Mouse (Mus musculus) hindbrain, embryonic 16.5 days (tissue): ENCODE data around the gene Cdc42ep5. TPM values are rescaled to one million over a fixed set of nuclear protein-coding genes. Genes with fewer than 3 reads are reported as not detected.

Source experiments
- ATAC-seq: fragments of 200-750 bp; cut with Nextera tagmentation; 2 replicates; pipeline ENCODE4 v1.8.0; 2017; ENCODE audit warnings: moderate TSS enrichment, moderate library complexity
- H3K27ac ChIP-seq: fragments of 300-500 bp; sonication (generic); 2 replicates; pipeline ENCODE4 v1.5.1; 2014; ENCODE audit warnings: low read depth, mild to moderate bottlenecking, control low read depth, low read length, moderate library complexity
- H3K27me3 ChIP-seq: fragments of 300-500 bp; sonication (generic); replicated peaks from 2 replicates; pipeline ENCODE4 v1.6.1; 2014; ENCODE audit warnings: low read length; ENCODE audit not compliant: control insufficient read depth, insufficient read depth
- H3K36me3 ChIP-seq: fragments of 300-500 bp; sonication (generic); 2 replicates; pipeline ENCODE4 v1.6.1; 2014; ENCODE audit warnings: mild to moderate bottlenecking, low read length, moderate library complexity, mixed read lengths; ENCODE audit not compliant: control insufficient read depth, insufficient read depth
- H3K4me1 ChIP-seq: fragments of 300-500 bp; sonication (generic); 2 replicates; pipeline ENCODE4 v1.6.1; 2014; ENCODE audit warnings: low read depth, low read length; ENCODE audit not compliant: control insufficient read depth, insufficient read depth
- H3K4me2 ChIP-seq: fragments of 300-500 bp; sonication (generic); 2 replicates; pipeline ENCODE4 v1.6.1; 2014; ENCODE audit warnings: mild to moderate bottlenecking, low read length, control low read depth, moderate library complexity
- H3K4me3 ChIP-seq: fragments of 300-500 bp; sonication (generic); 2 replicates; pipeline ENCODE4 v1.5.1; 2014; ENCODE audit warnings: mild to moderate bottlenecking, low read length, control low read depth, moderate library complexity
- H3K9ac ChIP-seq: fragments of 300-500 bp; sonication (generic); 2 replicates; pipeline ENCODE4 v1.6.1; 2014; ENCODE audit warnings: low read depth, mild to moderate bottlenecking, control low read depth, low read length, moderate library complexity
- H3K9me3 ChIP-seq: fragments of 300-500 bp; sonication (generic); 2 replicates; pipeline ENCODE4 v1.6.1; 2014; ENCODE audit warnings: mild to moderate bottlenecking, low read length, moderate library complexity; ENCODE audit not compliant: control insufficient read depth
- WGBS: fragments of 180-500 bp; shearing (Covaris S2); extraction: QIAGEN DNeasy Blood & Tissue Kit; methylation state at CpG from one replicate; pipeline ENCODE4 v1.1.7; 2014; 5-methylcytosine and 5-hydroxymethylcytosine counted together
- polyA plus RNA-seq: library from polyadenylated mRNA; unstranded; fragments of >200 nt; fragmentation: Nextera tagmentation; extraction: Ambion mirVana; gene quantifications from 2 replicates; pipeline ENCODE4 v1.2.1, GENCODE M21; 2015

Cdc42ep5 gene
- polyA plus RNA-seq, 1 experiment from 2014 or later, result 9.7 TPM

DNA sequence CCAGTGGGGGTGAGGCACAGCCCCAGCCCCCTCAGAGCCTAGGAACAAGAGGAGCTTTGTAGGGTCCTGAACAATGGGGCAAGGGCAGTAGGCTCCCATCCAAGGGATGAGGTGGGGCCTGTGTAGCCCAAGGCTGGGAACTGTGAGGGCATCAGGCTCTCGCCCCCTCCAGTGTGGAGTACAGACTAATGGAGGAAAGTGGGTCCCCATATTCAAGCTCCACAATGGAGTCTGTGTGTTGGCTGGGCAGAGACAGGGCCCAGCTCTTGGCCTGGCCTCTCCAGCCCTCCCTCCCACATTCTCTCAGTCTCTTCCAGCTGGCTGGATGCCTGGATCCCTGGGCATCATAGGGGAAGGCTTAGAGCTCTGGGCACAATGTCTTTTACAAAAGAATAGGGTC, 40.9 kb downstream of the Cdc42ep5 start:
- peak; percentile 80 for ATAC-seq

DNA sequence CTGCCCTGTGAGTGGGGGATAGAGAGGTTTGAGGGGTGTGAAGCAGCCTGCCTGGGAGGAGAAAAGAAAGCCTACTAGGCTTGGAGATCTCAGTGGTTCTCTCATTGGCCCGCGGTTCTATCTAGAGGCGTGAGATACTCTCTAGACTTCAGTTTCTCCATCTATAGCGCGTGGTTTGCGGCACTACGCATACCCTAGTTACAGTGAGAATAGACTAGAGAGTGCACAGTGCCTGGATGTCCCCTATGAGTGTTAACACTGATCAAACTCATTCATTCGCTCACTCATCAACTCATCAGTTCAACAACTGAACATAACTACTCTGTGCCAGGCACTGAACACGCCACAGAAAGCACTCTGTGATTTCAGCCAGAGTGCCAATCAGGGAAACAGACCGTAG, 41.9 kb downstream of the Cdc42ep5 start:
- Histone ChIP-seq H3K4me1 (peaks cover 27% of the 10 kb centered on the region), H3K36me3 (peaks cover 2% of the 10 kb centered on the region), H3K27me3 (no peaks in the 10 kb centered on the region), H3K27ac (peak overlapping the region; percentile 88), H3K4me3 (no peak overlapping the region), H3K4me2 (peak overlapping the region; percentile 74), H3K9me3 (no peaks in the 10 kb centered on the region), H3K9ac (0 out of 2 replicates have a peak overlapping the region, but pooled peaks have one; percentile 2)
- WGBS, result 68% methylated on average over 10 of the region's 10 CpGs
- ATAC-seq, result no peak

More for the DNA sequence above, 40.9 kb downstream of the Cdc42ep5 start:
- peak overlapping the region; percentile 44 for H3K4me2 ChIP-seq
- no peaks in the 10 kb centered on the region for H3K9me3 ChIP-seq
- peaks cover 6% of the 10 kb centered on the region for H3K36me3 ChIP-seq
- no peaks in the 10 kb centered on the region for H3K27me3 ChIP-seq
- 22% methylated on average over 1 of the region's 1 CpGs for WGBS
- H3K4me1 ChIP-seq, result peaks cover 27% of the 10 kb centered on the region
- H3K27ac ChIP-seq, result peak overlapping the region; percentile 88
- H3K9ac ChIP-seq, result peak overlapping the region; percentile 44
- H3K4me3 ChIP-seq, result peak overlapping the region; percentile 13

DNA sequence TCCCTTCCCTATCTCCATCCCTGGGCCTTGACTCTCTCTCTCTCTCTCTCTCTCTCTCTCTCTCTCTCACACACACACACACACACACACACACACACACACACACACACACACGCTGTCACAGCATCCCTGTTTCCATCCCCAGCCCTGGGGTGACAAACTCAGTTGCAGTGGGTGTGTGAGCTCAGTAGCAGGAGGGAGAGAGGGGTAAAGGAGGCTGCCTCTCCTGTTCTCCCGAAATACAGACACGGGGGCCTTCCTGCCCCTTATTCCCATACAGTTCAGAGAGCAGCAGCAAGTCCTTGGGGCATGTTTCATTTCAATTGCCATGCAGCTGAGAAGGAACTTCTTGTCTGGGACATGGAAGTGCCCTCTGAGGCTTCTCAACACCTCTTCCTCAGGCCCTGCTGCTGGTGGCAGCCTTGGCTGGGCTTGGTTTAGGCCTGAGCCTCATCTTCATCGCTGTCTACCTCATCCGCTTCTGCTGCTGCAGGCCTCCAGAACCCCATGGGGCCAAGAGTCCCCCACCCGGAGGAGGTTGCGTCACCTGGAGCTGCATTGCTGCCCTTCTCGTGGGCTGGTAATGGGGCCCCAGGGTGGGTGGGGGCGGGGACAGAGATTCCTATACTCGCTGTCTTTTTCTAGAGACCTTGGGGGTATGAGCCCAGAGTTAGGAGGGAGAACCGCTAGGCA, 42.4 kb downstream of the Cdc42ep5 start:
- Histone ChIP-seq H3K9ac (peak overlapping the region; percentile 92), H3K27ac (peak overlapping the region; percentile 88), H3K4me1 (peaks cover 27% of the 10 kb centered on the region), H3K27me3 (no peaks in the 10 kb centered on the region), H3K36me3 (no peaks in the 10 kb centered on the region), H3K4me2 (peak overlapping the region; percentile 74), H3K4me3 (peak overlapping the region; percentile 8), H3K9me3 (no peaks in the 10 kb centered on the region)
- ATAC-seq, result no peak
- 23% methylated on average over 11 of the region's 11 CpGs for WGBS

DNA sequence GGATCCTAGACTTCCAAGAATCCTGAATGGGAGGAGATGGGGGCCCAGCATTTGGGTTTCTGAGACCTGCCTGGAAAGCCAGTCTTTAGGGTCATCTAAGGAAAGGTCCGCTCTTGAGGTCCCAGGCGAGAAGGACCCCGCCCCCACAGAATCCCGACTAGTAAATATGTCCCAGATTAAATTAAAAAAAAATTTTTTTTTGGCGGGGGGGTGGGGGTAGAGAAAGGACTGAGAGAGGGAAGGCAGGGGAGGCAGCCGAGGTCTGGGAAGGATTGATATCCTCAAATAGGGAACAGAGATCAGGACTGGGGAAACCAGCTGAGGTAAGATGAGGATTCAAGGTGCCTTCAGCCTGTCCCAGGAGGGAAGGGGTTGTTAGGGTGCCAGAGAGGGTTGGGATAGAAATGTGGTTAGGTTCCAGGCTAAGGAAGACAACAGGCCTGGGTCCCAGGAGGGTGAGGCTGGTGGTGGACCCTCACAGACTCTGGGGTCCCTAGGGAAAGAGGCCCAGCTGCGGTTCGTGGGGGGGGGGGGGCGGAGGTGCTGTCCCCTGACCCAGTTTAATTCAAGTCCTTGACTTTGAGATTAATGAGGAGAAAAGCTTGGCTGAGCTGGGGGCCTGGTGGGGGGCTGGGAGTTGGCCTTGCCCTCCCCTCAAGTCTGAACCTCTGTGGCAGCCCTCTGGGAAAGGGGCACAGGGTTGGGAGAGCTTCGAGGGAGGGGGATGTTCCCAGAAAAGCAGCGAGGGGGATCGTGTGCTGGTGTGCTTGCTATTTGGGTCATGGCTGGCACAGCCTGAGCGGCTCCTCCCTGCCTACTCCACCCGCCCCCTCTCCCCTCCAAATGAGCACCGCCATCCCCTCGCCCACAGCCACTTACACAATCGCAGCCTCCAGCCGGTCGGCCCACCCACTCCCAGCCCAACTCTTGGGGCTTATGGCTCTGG, 44.4 kb downstream of the Cdc42ep5 start:
- no peaks in the 10 kb centered on the region for H3K9me3 ChIP-seq

DNA sequence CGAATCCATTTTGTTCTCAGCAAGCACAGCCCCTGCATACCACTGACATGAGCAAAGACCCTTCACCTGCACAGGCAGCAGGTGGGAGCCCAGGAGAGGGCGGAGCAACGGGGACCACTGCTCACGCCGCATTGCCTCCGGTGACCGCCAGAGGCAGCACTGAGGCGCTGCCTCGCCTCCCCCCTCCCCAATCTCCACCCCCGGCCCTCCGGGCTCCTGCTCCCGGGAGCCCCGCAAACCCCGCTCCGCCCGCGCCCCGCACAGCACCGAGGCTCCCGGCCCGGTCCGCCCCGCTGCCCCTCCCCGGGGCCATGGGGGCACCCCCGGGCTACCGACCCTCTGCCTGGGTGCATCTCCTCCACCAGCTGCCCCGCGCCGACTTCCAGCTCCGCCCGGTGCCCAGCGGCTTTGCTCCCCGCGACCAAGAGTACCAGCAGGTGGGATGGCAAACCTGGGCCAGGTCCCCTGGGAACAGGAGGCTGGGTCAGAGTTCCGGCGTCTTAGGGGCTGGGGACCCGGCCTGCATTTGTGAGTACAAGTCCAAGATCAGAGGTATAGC, 45.2 kb downstream of the Cdc42ep5 start, which contains the start of gene Ttyh1:
Ttyh1 (plus strand) TSS at position 65 of the 559 bp plus-strand sequence.
- Histone ChIP-seq H3K4me2 (peak within 1 kb of the TSS; percentile 74), H3K27ac (peak within 1 kb of the TSS; percentile 88), H3K9me3 (no peaks in the 10 kb centered on the region), H3K9ac (peak within 1 kb of the TSS; percentile 92), H3K27me3 (no peaks in the 10 kb centered on the region), H3K4me1 (peaks cover 16% of the 10 kb centered on the region), H3K4me3 (peak within 1 kb of the TSS; percentile 76), H3K36me3 (no peaks in the 10 kb centered on the region)
- WGBS, result under 1% methylated on average over 29 of the region's 37 CpGs
- ATAC-seq, result peak; percentile 15

More for the DNA sequence above, 44.4 kb downstream of the Cdc42ep5 start:
- peak overlapping the region; percentile 92 for H3K9ac ChIP-seq
- H3K4me2 ChIP-seq, result peak overlapping the region; percentile 74
- ATAC-seq, result peak; percentile 5; the same call in 1 of the 2 replicates
- no peaks in the 10 kb centered on the region for H3K27me3 ChIP-seq
- peak overlapping the region; percentile 76 for H3K4me3 ChIP-seq
- H3K27ac ChIP-seq, result peak overlapping the region; percentile 88
- peaks cover 24% of the 10 kb centered on the region for H3K4me1 ChIP-seq
- H3K36me3 ChIP-seq, result no peaks in the 10 kb centered on the region
- 6% methylated on average over 17 of the region's 19 CpGs for WGBS

DNA sequence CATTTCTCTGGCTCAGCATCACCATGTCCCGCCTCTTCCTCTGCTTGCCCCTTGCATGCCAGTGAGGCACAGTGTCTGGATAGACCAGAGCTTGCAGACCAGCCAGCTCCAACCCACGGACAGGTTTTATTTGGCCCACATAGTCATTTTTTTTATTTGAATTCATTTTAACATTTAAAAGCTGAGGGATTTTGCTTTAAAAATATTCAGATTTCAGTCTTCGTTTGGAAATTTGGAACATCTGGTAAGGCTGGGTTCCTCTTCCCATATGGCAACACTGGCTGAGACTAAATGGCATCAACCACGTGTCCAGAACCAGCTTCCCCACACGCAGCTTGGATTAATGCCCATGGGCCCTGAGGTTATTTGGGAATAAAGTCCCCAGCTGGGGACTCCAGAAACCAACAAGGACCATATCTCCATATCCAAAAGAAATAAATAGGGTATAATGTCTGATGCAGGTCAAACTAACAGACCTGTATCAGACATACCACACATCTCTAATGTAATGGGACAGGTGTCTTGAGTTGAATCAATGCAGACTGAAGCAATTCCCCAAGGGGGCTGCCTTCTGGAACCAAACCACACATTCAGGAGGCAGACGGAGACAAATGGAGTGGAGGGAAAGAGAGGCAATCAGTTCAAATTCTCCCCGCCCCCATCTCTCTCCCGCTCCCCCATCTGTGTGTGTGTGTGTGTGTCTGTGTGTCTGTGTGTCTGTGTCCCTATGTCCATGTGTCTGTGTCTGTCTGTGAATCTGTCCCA, 47.4 kb downstream of the Cdc42ep5 start:
- H3K27ac ChIP-seq, result no peak overlapping the region
- H3K9me3 ChIP-seq, result no peaks in the 10 kb centered on the region
- H3K36me3 ChIP-seq, result no peaks in the 10 kb centered on the region
- WGBS, result 60% methylated on average over 8 of the region's 8 CpGs
- no peak for ATAC-seq
- no peak overlapping the region for H3K9ac ChIP-seq
- H3K4me1 ChIP-seq, result peaks cover 5% of the 10 kb centered on the region
- no peaks in the 10 kb centered on the region for H3K27me3 ChIP-seq
- no peak overlapping the region for H3K4me3 ChIP-seq
- no peak overlapping the region for H3K4me2 ChIP-seq

DNA sequence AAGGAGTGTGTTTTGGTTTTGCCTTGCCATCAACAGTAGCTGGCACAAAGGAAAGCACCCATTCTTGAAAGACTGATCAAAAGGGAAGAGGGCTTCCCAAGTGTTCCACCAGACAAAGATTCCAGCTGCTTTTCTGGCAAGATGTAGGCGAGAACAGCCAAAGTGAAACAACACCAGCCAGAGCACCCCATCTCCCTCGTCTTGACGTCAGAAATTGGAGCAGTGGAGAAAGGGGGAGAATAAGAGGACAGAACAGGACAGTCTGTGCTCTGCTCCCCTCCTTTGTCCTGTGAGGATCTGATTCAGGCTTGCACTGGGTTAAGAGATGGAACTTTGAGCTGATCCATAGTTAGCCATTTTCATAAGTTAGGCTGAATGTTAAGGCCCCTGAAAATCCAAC, 52.9 kb downstream of the Cdc42ep5 start:
- ATAC-seq, result 0 out of 2 replicates have a peak, but pooled peaks have one; percentile 61
- no peaks in the 10 kb centered on the region for H3K4me1 ChIP-seq
- peak overlapping the region; percentile 1; the same call in 1 of the 2 replicates for H3K27ac ChIP-seq
- no peak overlapping the region for H3K4me3 ChIP-seq
- 39% methylated on average over 3 of the region's 3 CpGs for WGBS
- H3K36me3 ChIP-seq, result no peaks in the 10 kb centered on the region
- no peaks in the 10 kb centered on the region for H3K27me3 ChIP-seq
- H3K4me2 ChIP-seq, result no peak overlapping the region
- H3K9me3 ChIP-seq, result no peaks in the 10 kb centered on the region
- no peak overlapping the region for H3K9ac ChIP-seq

DNA sequence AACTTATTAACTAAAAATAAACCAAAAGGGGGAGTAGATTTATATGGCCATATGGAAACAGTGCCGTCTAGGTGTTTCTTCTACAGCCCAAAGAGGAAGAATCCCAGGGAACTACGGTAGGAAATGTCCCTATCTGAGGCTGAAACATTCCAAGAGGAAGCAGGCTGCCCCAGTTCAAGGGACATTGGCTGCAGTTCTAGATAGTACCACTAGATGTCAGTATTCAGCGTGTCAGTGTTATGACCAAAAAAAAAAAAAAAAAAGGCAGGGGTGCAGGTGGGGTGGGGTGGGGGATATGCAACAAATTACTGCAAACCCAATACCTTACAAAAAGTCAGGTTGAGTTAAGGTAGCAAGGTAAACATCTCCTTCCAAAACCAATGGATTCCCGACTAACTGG, 61.2 kb downstream of the Cdc42ep5 start:
- H3K4me1 ChIP-seq, result no peaks in the 10 kb centered on the region
- no peak overlapping the region for H3K9ac ChIP-seq
- H3K27me3 ChIP-seq, result no peaks in the 10 kb centered on the region
- 0 out of 2 replicates have a peak, but pooled peaks have one; percentile 11 for ATAC-seq
- no peak overlapping the region for H3K4me3 ChIP-seq
- no peak overlapping the region for H3K4me2 ChIP-seq
- H3K36me3 ChIP-seq, result no peaks in the 10 kb centered on the region
- H3K9me3 ChIP-seq, result no peaks in the 10 kb centered on the region
- WGBS, result 12% methylated on average over 4 of the region's 4 CpGs
- H3K27ac ChIP-seq, result no peak overlapping the region
